Mouse (Mus musculus) intestine, postnatal 0 days (tissue): ENCODE results near the gene Akt1s1. TPM values are rescaled to one million over a fixed set of nuclear protein-coding genes. Genes with fewer than 3 reads are reported as not detected.

ENCODE experiments used
- ATAC-seq: fragments of 200-750 bp; cut with Nextera tagmentation; 2 replicates; pipeline ENCODE4 v1.8.0; 2017; ENCODE audit warnings: mild to moderate bottlenecking, moderate TSS enrichment, moderate library complexity
- H3K27ac ChIP-seq: fragments of 300-500 bp; sonication (generic); 2 replicates; pipeline ENCODE4 v1.5.1; 2014; ENCODE audit warnings: mild to moderate bottlenecking, low read depth, low read length, moderate library complexity
- H3K27me3 ChIP-seq: fragments of 300-500 bp; sonication (generic); replicated peaks from 2 replicates; pipeline ENCODE4 v1.6.1; 2014; ENCODE audit warnings: low read length, mixed read lengths; ENCODE audit not compliant: control insufficient read depth, insufficient read depth
- H3K36me3 ChIP-seq: fragments of 300-500 bp; sonication (generic); 2 replicates; pipeline ENCODE4 v1.6.1; 2014; ENCODE audit warnings: mild to moderate bottlenecking, moderate library complexity; ENCODE audit not compliant: control insufficient read depth, insufficient read depth
- H3K4me1 ChIP-seq: fragments of 300-500 bp; sonication (generic); replicated peaks from 2 replicates; pipeline ENCODE4 v1.6.1; 2014; ENCODE audit warnings: antibody characterized with exemption, low read length, mixed read lengths; ENCODE audit not compliant: control insufficient read depth, insufficient read depth
- H3K4me2 ChIP-seq: fragments of 300-500 bp; sonication (generic); replicated peaks from 2 replicates; pipeline ENCODE4 v1.6.1; 2014; ENCODE audit warnings: low read depth, mild to moderate bottlenecking, moderate library complexity
- H3K4me3 ChIP-seq: fragments of 300-500 bp; sonication (generic); 2 replicates; pipeline ENCODE4 v1.5.1; 2014; ENCODE audit warnings: low read depth, low read length
- H3K9ac ChIP-seq: fragments of 300-500 bp; sonication (generic); 2 replicates; pipeline ENCODE4 v1.6.1; 2014; ENCODE audit warnings: mild to moderate bottlenecking, low read depth, low read length
- H3K9me3 ChIP-seq: fragments of 300-500 bp; sonication (generic); 2 replicates; pipeline ENCODE4 v1.6.1; 2016; ENCODE audit warnings: mixed run types; ENCODE audit not compliant: control insufficient read depth
- CTCF ChIP-seq: sonication (generic); IDR thresholded peaks from 2 replicates; pipeline ENCODE4 v1.5.1; 2016; ENCODE audit warnings: low read depth, mild to moderate bottlenecking, control low read depth, antibody characterized with exemption, moderate library complexity
- WGBS: fragments of 180-500 bp; shearing (Covaris S2); extraction: QIAGEN DNeasy Blood & Tissue Kit; methylation state at CpG from one replicate; pipeline ENCODE4 v1.1.7; 2014; 5-methylcytosine and 5-hydroxymethylcytosine counted together
- polyA plus RNA-seq: library from polyadenylated mRNA; unstranded; fragments of >200 nt; fragmentation: Nextera tagmentation; extraction: Ambion mirVana; gene quantifications from 2 replicates; pipeline ENCODE4 v1.2.1, GENCODE M21; 2015

Akt1s1 gene
- polyA plus RNA-seq, 1 experiment from 2014 or later = 76.5 TPM

DNA sequence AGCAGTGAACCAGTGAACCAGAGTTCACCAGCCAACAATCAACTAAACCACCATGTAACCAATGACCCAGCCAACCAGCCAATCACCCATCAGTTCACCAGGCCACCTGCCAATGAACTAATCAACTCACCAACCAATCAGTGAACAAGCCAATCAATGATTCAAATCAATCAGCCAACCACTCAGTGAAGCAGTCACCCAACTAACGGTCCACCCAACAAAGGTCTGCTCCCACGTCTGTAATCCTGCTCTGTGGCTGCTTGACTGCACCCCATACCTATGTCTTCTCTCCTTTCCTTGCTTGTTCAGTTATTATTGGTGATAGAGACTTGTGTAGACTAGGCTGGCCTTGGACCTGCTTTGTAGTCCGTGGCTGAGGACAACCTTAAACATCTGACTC lies 34.8 kb upstream of the Akt1s1 start:
- Histone ChIP-seq H3K4me2 (no peak overlapping the region), H3K9me3 (no peaks in the 10 kb centered on the region), H3K27me3 (no peaks in the 10 kb centered on the region), H3K4me3 (no peak overlapping the region), H3K36me3 (peaks cover 32% of the 10 kb centered on the region), H3K27ac (no peak overlapping the region), H3K4me1 (peaks cover 7% of the 10 kb centered on the region), H3K9ac (no peak overlapping the region)
- no peak for TF ChIP-seq CTCF
- WGBS = 90% methylated on average over 3 of the region's 3 CpGs
- ATAC-seq = no peak

DNA sequence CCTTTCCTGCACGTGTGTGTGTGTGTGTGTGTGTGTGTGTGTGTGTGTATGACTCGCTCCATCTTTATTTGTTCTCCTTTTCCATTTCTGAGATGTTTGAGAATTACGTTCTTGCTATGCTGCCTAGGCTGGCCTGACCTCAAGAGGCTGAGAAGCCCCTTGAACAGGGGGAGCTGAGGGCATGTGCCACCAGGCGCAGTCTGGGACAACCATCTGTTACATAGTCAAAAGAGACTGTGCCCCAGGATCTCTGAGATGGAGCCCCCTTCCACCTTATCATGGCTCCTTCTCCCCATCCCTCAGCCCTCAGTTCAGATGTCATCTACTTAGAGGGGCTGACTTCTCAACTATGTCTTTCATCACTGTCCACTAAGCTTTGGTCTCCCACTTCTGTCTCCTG lies 34.4 kb upstream of the Akt1s1 start:
- Histone ChIP-seq H3K9ac (no peak overlapping the region), H3K27me3 (no peaks in the 10 kb centered on the region), H3K4me1 (peaks cover 7% of the 10 kb centered on the region), H3K36me3 (peaks cover 32% of the 10 kb centered on the region), H3K9me3 (no peaks in the 10 kb centered on the region), H3K27ac (no peak overlapping the region), H3K4me3 (no peak overlapping the region), H3K4me2 (no peak overlapping the region)
- TF ChIP-seq CTCF = no peak
- 91% methylated on average over 4 of the region's 4 CpGs for WGBS
- no peak for ATAC-seq

- H3K27me3 ChIP-seq = no peaks in the 10 kb centered on the region
- H3K4me2 ChIP-seq = peak overlapping the region; percentile 84
- peak overlapping the region; percentile 95 for H3K4me3 ChIP-seq
- no peak for ATAC-seq
- no peak for TF ChIP-seq CTCF
- no peaks in the 10 kb centered on the region for H3K9me3 ChIP-seq
- no peak overlapping the region for H3K27ac ChIP-seq
- peaks cover 32% of the 10 kb centered on the region for H3K36me3 ChIP-seq
- no peak overlapping the region; the same call in 1 of the 2 replicates for H3K9ac ChIP-seq
- peaks cover 11% of the 10 kb centered on the region for H3K4me1 ChIP-seq
- 33% methylated on average over 14 of the region's 14 CpGs for WGBS
Observed at GRCm38 (mm10) chr7:44814952-44815553, 33.7 kb upstream of the Akt1s1 start.

DNA sequence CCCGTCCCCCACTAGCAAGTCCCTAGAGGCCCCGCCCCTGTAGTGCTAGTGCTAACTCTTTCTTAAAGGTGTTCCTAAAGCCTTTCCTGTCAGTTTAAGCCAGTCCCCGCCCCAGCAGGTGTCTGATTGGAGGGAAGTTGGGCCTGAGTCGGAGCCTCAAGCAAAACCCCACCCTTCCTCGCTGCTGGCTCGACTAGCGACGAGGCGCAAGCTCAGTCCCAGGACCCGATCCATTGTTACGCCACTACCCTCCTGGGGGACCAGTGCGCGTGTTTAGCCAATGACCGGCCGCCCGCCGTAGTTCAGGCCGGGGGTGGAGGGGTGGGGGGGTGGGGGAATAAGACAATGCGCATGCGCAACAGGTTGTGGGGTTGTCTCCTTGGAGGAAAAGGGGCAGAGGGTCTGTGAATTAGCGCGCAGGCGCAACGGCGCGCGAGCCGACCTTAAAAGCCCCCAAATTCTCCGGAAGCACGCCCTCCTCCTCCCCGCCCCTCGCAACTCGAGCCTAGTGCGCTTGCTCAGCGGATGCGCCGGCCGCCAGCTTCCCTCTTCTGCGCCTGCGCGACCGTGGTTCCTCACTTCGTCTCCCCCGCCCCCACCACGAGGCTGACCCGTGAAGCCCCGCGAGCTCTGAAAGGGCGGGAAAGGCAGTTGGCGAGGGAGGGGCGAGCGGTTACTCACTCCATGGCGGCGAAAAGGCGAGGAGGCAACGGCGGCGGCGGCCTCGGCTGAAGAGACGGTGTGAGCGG lies 32.9 kb upstream of the Akt1s1 start, which contains the start of the genes Nup62 and Il4i1:
Gene Nup62 (plus strand): TSS at position 368 of the 749 bp plus-strand sequence.
Gene Il4i1 (plus strand): TSS at position 667 of the 749 bp plus-strand sequence.
- Histone ChIP-seq H3K27me3 (no peaks in the 10 kb centered on the region), H3K27ac (peak within 1 kb of the TSS; percentile 95), H3K36me3 (peaks cover 30% of the 10 kb centered on the region), H3K4me1 (peaks cover 16% of the 10 kb centered on the region), H3K9me3 (no peaks in the 10 kb centered on the region), H3K4me2 (peak within 1 kb of the TSS; percentile 84), H3K4me3 (peak within 1 kb of the TSS; percentile 95), H3K9ac (peak within 1 kb of the TSS; percentile 89)
- under 1% methylated on average over 62 of the region's 62 CpGs for WGBS
- no peak for TF ChIP-seq CTCF
- ATAC-seq = peak; percentile 94

GRCm38 (mm10) chr7:44816470-44817021 lies 32.2 kb upstream of the Akt1s1 start, which contains the start of gene Atf5:
Gene Atf5 (minus strand): TSS chr7:44816658.
- peaks cover 24% of the 10 kb centered on the region; the same call in 1 of the 2 replicates for H3K36me3 ChIP-seq
- H3K4me3 ChIP-seq = peak within 1 kb of the TSS; percentile 95
- H3K9me3 ChIP-seq = no peaks in the 10 kb centered on the region
- peak; percentile 40 for ATAC-seq
- H3K9ac ChIP-seq = peak within 1 kb of the TSS; percentile 89
- peaks cover 16% of the 10 kb centered on the region for H3K4me1 ChIP-seq
- peak within 1 kb of the TSS; percentile 95 for H3K27ac ChIP-seq
- TF ChIP-seq CTCF = no peak
- H3K27me3 ChIP-seq = no peaks in the 10 kb centered on the region
- H3K4me2 ChIP-seq = peak within 1 kb of the TSS; percentile 84
- under 1% methylated on average over 56 of the region's 57 CpGs for WGBS

DNA sequence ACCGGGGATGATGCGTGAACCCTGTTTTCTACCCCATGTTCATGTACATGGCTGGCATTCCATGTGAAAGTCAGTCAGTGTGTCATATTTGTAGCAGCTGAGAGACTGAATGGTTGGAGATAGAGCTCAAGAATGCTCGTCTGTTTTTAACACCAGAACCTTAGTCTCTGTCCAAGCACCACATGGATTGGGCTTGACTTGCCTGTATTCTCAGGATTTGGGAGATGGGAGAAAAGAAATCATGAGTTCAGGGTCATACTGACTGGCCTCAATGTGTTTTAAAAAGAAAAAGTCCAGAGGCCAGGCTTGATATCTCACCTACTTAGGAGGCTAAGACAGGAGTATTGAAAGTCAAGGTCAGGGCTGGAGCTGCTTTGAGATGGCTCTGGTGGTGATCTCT lies 31.4 kb upstream of the Akt1s1 start:
- 16% methylated on average over 3 of the region's 3 CpGs for WGBS
- peak overlapping the region; percentile 84 for H3K4me2 ChIP-seq
- peaks cover 15% of the 10 kb centered on the region; the same call in 1 of the 2 replicates for H3K36me3 ChIP-seq
- peak overlapping the region; percentile 89 for H3K9ac ChIP-seq
- H3K27ac ChIP-seq = no peak overlapping the region
- H3K9me3 ChIP-seq = no peaks in the 10 kb centered on the region
- no peak for TF ChIP-seq CTCF
- peaks cover 16% of the 10 kb centered on the region for H3K4me1 ChIP-seq
- H3K4me3 ChIP-seq = peak overlapping the region; percentile 95
- no peak for ATAC-seq
- H3K27me3 ChIP-seq = no peaks in the 10 kb centered on the region
